Comparison of ENCODE assay signal across 14 mouse cellular contexts in the genomic region with DNA sequence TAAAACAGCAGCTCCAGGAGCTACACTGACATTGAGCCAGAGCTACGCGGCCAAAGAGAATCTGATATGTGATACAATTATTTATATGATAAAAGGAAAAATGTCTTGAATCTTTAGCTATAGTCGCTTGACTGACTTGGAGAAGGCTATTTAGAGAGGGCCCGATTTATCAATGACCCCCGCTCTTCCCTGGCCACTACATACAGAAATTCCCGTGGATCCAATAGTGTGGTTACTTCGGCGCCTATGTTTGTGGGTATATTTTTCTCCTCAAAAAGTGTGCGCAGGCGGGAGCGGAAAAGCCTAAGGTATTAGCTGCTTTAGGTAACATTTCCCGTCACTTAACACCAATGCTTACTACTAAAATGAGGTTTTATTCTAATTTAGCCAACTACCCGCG. TPM values are rescaled to one million over a fixed set of nuclear protein-coding genes. Genes with fewer than 3 reads are reported as not detected.
DNase-seq lines count a peak whose midpoint lies in the region; ATAC-seq and TF ChIP-seq lines count a peak whose summit lies in the region.
"Had no signal": no experiment of that assay in that cellular context is flagged by ENCODE, and none has a peak within 500 bp of the region (broad histone marks: within the 10 kb centered on the region; RNA-seq: fewer than 3 reads in every experiment).

No protein-coding gene starts in this region.

- no peak for TF ChIP-seq CTCF in brain, embryonic 14.5 days (IDR thresholded peaks at IDR 0.05; ENCODE audit: borderline replicate concordance, extremely low read depth, insufficient read depth, insufficient read length)

- TF ChIP-seq POLR2A in brain, embryonic 14.5 days (IDR thresholded peaks at IDR 0.05; ENCODE audit: borderline replicate concordance, extremely low read depth, insufficient read depth, insufficient read length, poor library complexity, severe bottlenecking): no peak

- ATAC-seq in kidney, embryonic 16.5 days (ENCODE audit: low FRiP score, low TSS enrichment): no peak
- ATAC-seq in hindbrain, embryonic 12.5 days (ENCODE audit: low FRiP score): no peak
- ATAC-seq in cerebellum, adult (ENCODE audit: insufficient number of reproducible peaks, low FRiP score, low TSS enrichment): no peak

- no peaks in the 10 kb centered on the region for H3K36me3 ChIP-seq in kidney, embryonic 16.5 days (ENCODE audit: insufficient read depth, low read length)
- no peaks in the 10 kb centered on the region for H3K36me3 ChIP-seq in embryonic facial prominence, embryonic 10.5 days (replicated peaks)
- no peaks in the 10 kb centered on the region for H3K36me3 ChIP-seq in hindbrain, embryonic 12.5 days
- H3K36me3 ChIP-seq: neural tube, embryonic 13.5 days had no signal

- no peak overlapping the region for H3K27ac ChIP-seq in kidney, embryonic 16.5 days (ENCODE audit: low read length)
- H3K27ac ChIP-seq in embryonic facial prominence, embryonic 10.5 days (replicated peaks): no peak overlapping the region
- no peak overlapping the region for H3K27ac ChIP-seq in hindbrain, embryonic 12.5 days
- H3K27ac ChIP-seq: macrophage; neural tube, embryonic 13.5 days had no signal

- 9% methylated on average over 14 of the region's 14 CpGs for WGBS in kidney, embryonic 16.5 days
- WGBS in embryonic facial prominence, embryonic 10.5 days: 5% methylated on average over 14 of the region's 14 CpGs
- WGBS in hindbrain, embryonic 12.5 days: 5% methylated on average over 14 of the region's 14 CpGs

- peaks cover 38% of the 10 kb centered on the region for H3K4me1 ChIP-seq in kidney, embryonic 16.5 days (ENCODE audit: insufficient read depth, low read length)
- peaks cover 59% of the 10 kb centered on the region for H3K4me1 ChIP-seq in embryonic facial prominence, embryonic 10.5 days
- H3K4me1 ChIP-seq in hindbrain, embryonic 12.5 days: peaks cover 48% of the 10 kb centered on the region

- H3K4me3 ChIP-seq in kidney, embryonic 16.5 days (ENCODE audit: low read length): peak overlapping the region; percentile 46
- H3K4me3 ChIP-seq in embryonic facial prominence, embryonic 10.5 days: peak overlapping the region; percentile 56
- H3K4me3 ChIP-seq in hindbrain, embryonic 12.5 days: peak overlapping the region; percentile 29; the same call in 1 of the 2 replicates

- peak overlapping the region; percentile 51; the same call in 1 of the 2 replicates for H3K9ac ChIP-seq in kidney, embryonic 16.5 days (replicated peaks; ENCODE audit: low read length)
- no peak overlapping the region for H3K9ac ChIP-seq in hindbrain, embryonic 12.5 days
- H3K9ac ChIP-seq: neural tube, embryonic 13.5 days had no signal

- H3K4me2 ChIP-seq in kidney, embryonic 16.5 days (replicated peaks; ENCODE audit: low read depth, low read length): peak overlapping the region; percentile 73
- peak overlapping the region; percentile 50; the same call in 1 of the 2 replicates for H3K4me2 ChIP-seq in hindbrain, embryonic 12.5 days (replicated peaks)

- no peak for DNase-seq in kidney, postnatal 25 days
- DNase-seq in brain, embryonic 14.5 days (ENCODE audit: low read depth): peak; percentile 41
- no peak for DNase-seq in embryonic facial prominence, embryonic 10.5 days (ENCODE audit: low spot score)
- no peak for DNase-seq in spleen, adult 18-20 months
- no peak for DNase-seq in spleen, adult 12 weeks (ENCODE audit: low spot score)
- DNase-seq: adrenal gland, postnatal 25 days; gastrocnemius, postnatal 14 days had no signal

- peaks cover 96% of the 10 kb centered on the region for H3K27me3 ChIP-seq in kidney, embryonic 16.5 days (ENCODE audit: insufficient read depth, low read length)
- H3K27me3 ChIP-seq in embryonic facial prominence, embryonic 10.5 days (replicated peaks; ENCODE audit: low read depth, poor library complexity, severe bottlenecking): peaks cover 100% of the 10 kb centered on the region
- peaks cover 97% of the 10 kb centered on the region for H3K27me3 ChIP-seq in hindbrain, embryonic 12.5 days

- H3K9me3 ChIP-seq in kidney, embryonic 16.5 days (ENCODE audit: low read length): no peaks in the 10 kb centered on the region
- no peaks in the 10 kb centered on the region for H3K9me3 ChIP-seq in embryonic facial prominence, embryonic 10.5 days
- no peaks in the 10 kb centered on the region for H3K9me3 ChIP-seq in hindbrain, embryonic 12.5 days (replicated peaks)
- H3K9me3 ChIP-seq: neural tube, embryonic 13.5 days had no signal

RNA-seq across cellular contexts. Expression of a gene that starts 2.1 kb away (rescaled TPM):
- 17.9 and 19.7 TPM in 2 replicates for polyA plus RNA-seq in kidney, embryonic 16.5 days (2015; fragmentation: Nextera tagmentation; extraction: Ambion mirVana)
- polyA plus RNA-seq in brain, embryonic 14.5 days (2012; rRNA removed): 13.9 and 69.3 TPM in 2 replicates
- polyA plus RNA-seq in embryonic facial prominence, embryonic 10.5 days (2016; fragmentation: Nextera tagmentation; extraction: Ambion mirVana): 2.6 and 2.9 TPM in 2 replicates
- polyA plus RNA-seq in hindbrain, embryonic 12.5 days (2016; fragmentation: Nextera tagmentation; extraction: Ambion mirVana): 0.27 TPM in 1 of 2 replicates, not detected in the other
- polyA plus RNA-seq: heart, embryonic 16.5 days; large intestine, adult 2 months; macrophage; neural tube, embryonic 13.5 days had no signal

RNA-seq across cellular contexts. Expression of a gene that starts 51.8 kb away (rescaled TPM):
- polyA plus RNA-seq in kidney, embryonic 16.5 days (2015; fragmentation: Nextera tagmentation; extraction: Ambion mirVana): 75.8 and 81.1 TPM in 2 replicates
- 8.0 and 10.5 TPM in 2 replicates for polyA plus RNA-seq in brain, embryonic 14.5 days (2012; rRNA removed)
- 53.8 and 58.1 TPM in 2 replicates for polyA plus RNA-seq in embryonic facial prominence, embryonic 10.5 days (2016; fragmentation: Nextera tagmentation; extraction: Ambion mirVana)
- polyA plus RNA-seq in hindbrain, embryonic 12.5 days (2016; fragmentation: Nextera tagmentation; extraction: Ambion mirVana): 23.3 and 31.2 TPM in 2 replicates
